In genomic region chr6:38351930-38352329, GRCm38 (mm10) we compare ENCODE assay signal across 14 mouse cellular contexts. TPM values are rescaled to one million over a fixed set of nuclear protein-coding genes. Genes with fewer than 3 reads are reported as not detected.
DNase-seq lines count a peak whose midpoint lies in the region; ATAC-seq and TF ChIP-seq lines count a peak whose summit lies in the region.
"Had no signal": no experiment of that assay in that cellular context is flagged by ENCODE, and none has a peak within 500 bp of the region (broad histone marks: within the 10 kb centered on the region; RNA-seq: fewer than 3 reads in every experiment).

No protein-coding gene starts in this region.

- H3K4me2 ChIP-seq in heart, embryonic 11.5 days, result peak overlapping the region; percentile 31; the same call in 1 of the 2 replicates
- H3K4me2 ChIP-seq in liver, embryonic 11.5 days, result peak overlapping the region; percentile 84
- no peak overlapping the region for H3K4me2 ChIP-seq in forebrain, embryonic 14.5 days (ENCODE audit: low read length)
- H3K4me2 ChIP-seq in forebrain, postnatal 0 days (ENCODE audit: low read depth), result no peak overlapping the region
- H3K4me2 ChIP-seq: limb, embryonic 12.5 days; midbrain, embryonic 15.5 days had no signal

- no peak for ATAC-seq in heart, embryonic 11.5 days (replicated peaks; ENCODE audit: insufficient number of reproducible peaks, low FRiP score, low TSS enrichment)
- no peak for ATAC-seq in liver, embryonic 11.5 days (replicated peaks; ENCODE audit: low FRiP score)
- no peak for ATAC-seq in forebrain, embryonic 14.5 days
- ATAC-seq in forebrain, postnatal 0 days, result no peak
- ATAC-seq: midbrain, embryonic 15.5 days had no signal

- WGBS in heart, embryonic 11.5 days (ENCODE audit: insufficient replicate concordance), result 61% methylated on average over 4 of the region's 4 CpGs
- 3% methylated on average over 4 of the region's 4 CpGs for WGBS in spleen, adult 2 months
- 42% methylated on average over 4 of the region's 4 CpGs for WGBS in liver, embryonic 11.5 days
- WGBS in forebrain, embryonic 14.5 days, result 51% methylated on average over 4 of the region's 4 CpGs
- WGBS in forebrain, postnatal 0 days, result 53% methylated on average over 4 of the region's 4 CpGs

- no peaks in the 10 kb centered on the region for H3K36me3 ChIP-seq in heart, embryonic 11.5 days (ENCODE audit: control insufficient read depth, insufficient read depth, low read length)
- no peaks in the 10 kb centered on the region; the same call in none of the 2 replicates for H3K36me3 ChIP-seq in spleen, adult 2 months (ENCODE audit: control insufficient read depth, insufficient read depth, low read length)
- H3K36me3 ChIP-seq in liver, embryonic 11.5 days (ENCODE audit: control insufficient read depth, insufficient read depth, low read length), result peaks cover 4% of the 10 kb centered on the region; the same call in 1 of the 2 replicates
- 0 out of 2 replicates have a peak, but pooled peaks cover 2% of the 10 kb centered on the region for H3K36me3 ChIP-seq in splenic B cell, adult 2 months (ENCODE audit: control insufficient read depth, insufficient read depth, low read length, poor library complexity, severe bottlenecking)
- H3K36me3 ChIP-seq in forebrain, embryonic 14.5 days (ENCODE audit: control insufficient read depth, insufficient read depth, low read length), result no peaks in the 10 kb centered on the region
- H3K36me3 ChIP-seq in forebrain, postnatal 0 days (ENCODE audit: insufficient read depth), result no peaks in the 10 kb centered on the region
- H3K36me3 ChIP-seq: forebrain, embryonic 10.5 days; limb, embryonic 12.5 days; midbrain, embryonic 15.5 days had no signal

- peaks cover 18% of the 10 kb centered on the region for H3K27me3 ChIP-seq in heart, embryonic 11.5 days (ENCODE audit: control insufficient read depth, insufficient read depth, low read length)
- H3K27me3 ChIP-seq in spleen, adult 2 months (ENCODE audit: control insufficient read depth, insufficient read depth, low read length), result no peaks in the 10 kb centered on the region
- H3K27me3 ChIP-seq in liver, embryonic 11.5 days (replicated peaks; ENCODE audit: control insufficient read depth, insufficient read depth, low read length), result 0 out of 2 replicates have a peak, but pooled peaks cover 3% of the 10 kb centered on the region
- H3K27me3 ChIP-seq in splenic B cell, adult 2 months (ENCODE audit: control insufficient read depth, insufficient read depth, low read length, poor library complexity, severe bottlenecking), result no peaks in the 10 kb centered on the region
- H3K27me3 ChIP-seq in forebrain, embryonic 14.5 days (replicated peaks; ENCODE audit: control insufficient read depth, insufficient read depth, low read length), result peaks cover 55% of the 10 kb centered on the region
- H3K27me3 ChIP-seq in forebrain, postnatal 0 days (ENCODE audit: insufficient read depth, low read length), result peaks cover 58% of the 10 kb centered on the region

- no peak for TF ChIP-seq POLR2A in spleen, adult 2 months (IDR thresholded peaks at IDR 0.05; ENCODE audit: low read depth, low read length)

- H3K4me3 ChIP-seq in heart, embryonic 11.5 days (ENCODE audit: low read depth, low read length), result peak overlapping the region; percentile 10; the same call in 1 of the 2 replicates
- peak overlapping the region; percentile 88 for H3K4me3 ChIP-seq in spleen, adult 2 months (ENCODE audit: extremely low read depth, insufficient read depth, insufficient read length)
- H3K4me3 ChIP-seq in liver, embryonic 11.5 days (ENCODE audit: low read depth, low read length), result peak overlapping the region; percentile 81
- no peak overlapping the region for H3K4me3 ChIP-seq in forebrain, embryonic 14.5 days (ENCODE audit: low read depth, low read length)
- no peak overlapping the region for H3K4me3 ChIP-seq in forebrain, postnatal 0 days (ENCODE audit: low read depth, low read length)
- H3K4me3 ChIP-seq: layer of hippocampus, adult 2 months; midbrain, embryonic 15.5 days had no signal

- no peak for TF ChIP-seq CTCF in spleen, adult 2 months (IDR thresholded peaks at IDR 0.05; ENCODE audit: extremely low read depth, insufficient read depth, insufficient read length, insufficient replicate concordance)
- no peak for TF ChIP-seq CTCF in forebrain, postnatal 0 days (IDR thresholded peaks at IDR 0.05; ENCODE audit: low read depth)

- no peak overlapping the region for H3K27ac ChIP-seq in heart, embryonic 11.5 days (ENCODE audit: low read depth, low read length)
- peak overlapping the region; percentile 31; the same call in 1 of the 2 replicates for H3K27ac ChIP-seq in spleen, adult 2 months (ENCODE audit: insufficient read depth, low read length)
- no peak overlapping the region for H3K27ac ChIP-seq in liver, embryonic 11.5 days (ENCODE audit: low read depth, low read length)
- no peak overlapping the region for H3K27ac ChIP-seq in forebrain, embryonic 14.5 days (ENCODE audit: low read depth, low read length)
- no peak overlapping the region for H3K27ac ChIP-seq in forebrain, postnatal 0 days (ENCODE audit: low read depth, low read length)
- H3K27ac ChIP-seq: forebrain, embryonic 10.5 days; layer of hippocampus, adult 2 months; limb, embryonic 12.5 days; midbrain, embryonic 15.5 days had no signal

- H3K9me3 ChIP-seq in heart, embryonic 11.5 days (replicated peaks; ENCODE audit: control insufficient read depth, low read length), result no peaks in the 10 kb centered on the region
- H3K9me3 ChIP-seq in liver, embryonic 11.5 days (ENCODE audit: control insufficient read depth, low read length), result no peaks in the 10 kb centered on the region
- no peaks in the 10 kb centered on the region for H3K9me3 ChIP-seq in forebrain, embryonic 14.5 days (replicated peaks; ENCODE audit: control insufficient read depth, low read length)
- no peaks in the 10 kb centered on the region for H3K9me3 ChIP-seq in forebrain, postnatal 0 days (ENCODE audit: low read length)
- H3K9me3 ChIP-seq: forebrain, embryonic 10.5 days; limb, embryonic 12.5 days; midbrain, embryonic 15.5 days had no signal

- peaks cover 7% of the 10 kb centered on the region; the same call in 1 of the 2 replicates for H3K4me1 ChIP-seq in heart, embryonic 11.5 days (ENCODE audit: control insufficient read depth, insufficient read depth, low read length)
- H3K4me1 ChIP-seq in spleen, adult 2 months (ENCODE audit: control insufficient read depth, insufficient read depth, insufficient read length), result peaks cover 18% of the 10 kb centered on the region
- H3K4me1 ChIP-seq in liver, embryonic 11.5 days (replicated peaks; ENCODE audit: control insufficient read depth, insufficient read depth, low read length), result peaks cover 30% of the 10 kb centered on the region
- peaks cover 4% of the 10 kb centered on the region; the same call in 1 of the 2 replicates for H3K4me1 ChIP-seq in forebrain, embryonic 14.5 days (ENCODE audit: control insufficient read depth, insufficient read depth, low read length)
- no peaks in the 10 kb centered on the region for H3K4me1 ChIP-seq in forebrain, postnatal 0 days (ENCODE audit: insufficient read depth)

- intact Hi-C loops in heart, postnatal 25 days (cut with DNase I), result loop anchor here (5.0 kb wide), 1 partner anchor 80 kb away; the partner anchor contains the start of gene Ubn2

- DNase-seq in heart, postnatal 25 days (ENCODE audit: low spot score), result no peak
- no peak for DNase-seq in spleen, adult 2 months (ENCODE audit: low read depth in 1 of 2, low spot score in 2 of 2)
- no peak for DNase-seq in spleen, postnatal 4 days (ENCODE audit: low spot score in 2 of 2)
- no peak for DNase-seq in liver, embryonic 11.5 days (ENCODE audit: low spot score)
- peak; percentile 45 for DNase-seq in splenic B cell, adult 2 months (ENCODE audit: low read depth, low spot score)
- DNase-seq in forebrain, embryonic 14.5 days (ENCODE audit: low spot score), result no peak
- no peak for DNase-seq in forebrain, postnatal 0 days
- DNase-seq: cerebellum, adult 11 months; gastrocnemius, postnatal 25 days had no signal

- H3K9ac ChIP-seq in heart, embryonic 11.5 days (ENCODE audit: low read depth, low read length), result no peak overlapping the region
- H3K9ac ChIP-seq in liver, embryonic 11.5 days (ENCODE audit: low read depth, low read length), result peak overlapping the region; percentile 7; the same call in 1 of the 2 replicates
- H3K9ac ChIP-seq in forebrain, embryonic 14.5 days (ENCODE audit: low read length), result no peak overlapping the region
- no peak overlapping the region for H3K9ac ChIP-seq in forebrain, postnatal 0 days
- H3K9ac ChIP-seq: limb, embryonic 12.5 days; midbrain, embryonic 15.5 days had no signal

RNA-seq across cellular contexts. Expression of gene Zc3hav1, which starts 2.5 kb away (rescaled TPM):
- 8.0 and 11.3 TPM in 2 replicates for polyA plus RNA-seq in heart, embryonic 11.5 days (2014; fragmentation: Nextera tagmentation; extraction: Ambion mirVana)
- 10 to 100 TPM; 12.6 to 15.3 TPM for total RNA-seq in heart, postnatal 25 days (2021)
- 40.7 and 46.4 TPM in 2 replicates for polyA plus RNA-seq in spleen, adult 2 months (2012; rRNA removed)
- polyA plus RNA-seq in liver, embryonic 11.5 days (2014; fragmentation: Nextera tagmentation; extraction: Ambion mirVana), result 28.4 and 31.3 TPM in 2 replicates
- polyA plus RNA-seq in forebrain, embryonic 14.5 days (2014; fragmentation: Nextera tagmentation; extraction: Ambion mirVana), result 0.71 and 1.1 TPM in 2 replicates
- 2.2 and 5.7 TPM in 2 replicates for total RNA-seq in forebrain, postnatal 0 days (2014; rRNA removed)
- 1.6 and 2.0 TPM in 2 replicates for polyA plus RNA-seq in forebrain, postnatal 0 days (2015; fragmentation: Nextera tagmentation; extraction: Ambion mirVana)

RNA-seq across cellular contexts. Expression of gene Ttc26, which starts 29.3 kb away (rescaled TPM):
- 3.3 and 3.6 TPM in 2 replicates for polyA plus RNA-seq in heart, embryonic 11.5 days (2014; fragmentation: Nextera tagmentation; extraction: Ambion mirVana)
- 1 to 10 TPM; 2.2 to 2.5 TPM for total RNA-seq in heart, postnatal 25 days (2021)
- 0.12 and 0.22 TPM in 2 replicates for polyA plus RNA-seq in spleen, adult 2 months (2012; rRNA removed)
- polyA plus RNA-seq in liver, embryonic 11.5 days (2014; fragmentation: Nextera tagmentation; extraction: Ambion mirVana), result 3.3 and 3.8 TPM in 2 replicates
- 5.4 and 6.9 TPM in 2 replicates for polyA plus RNA-seq in forebrain, embryonic 14.5 days (2014; fragmentation: Nextera tagmentation; extraction: Ambion mirVana)
- total RNA-seq in forebrain, postnatal 0 days (2014; rRNA removed), result 9.1 and 10.1 TPM in 2 replicates
- polyA plus RNA-seq in forebrain, postnatal 0 days (2015; fragmentation: Nextera tagmentation; extraction: Ambion mirVana), result 2.2 and 4.0 TPM in 2 replicates

RNA-seq across cellular contexts. Expression of gene Zc3hav1l, which starts 52.9 kb away (rescaled TPM):
- 10.4 and 11.6 TPM in 2 replicates for polyA plus RNA-seq in heart, embryonic 11.5 days (2014; fragmentation: Nextera tagmentation; extraction: Ambion mirVana)
- 1 to 10 TPM; 1.6 to 2.4 TPM for total RNA-seq in heart, postnatal 25 days (2021)
- 1.4 and 1.5 TPM in 2 replicates for polyA plus RNA-seq in spleen, adult 2 months (2012; rRNA removed)
- 8.3 and 8.9 TPM in 2 replicates for polyA plus RNA-seq in liver, embryonic 11.5 days (2014; fragmentation: Nextera tagmentation; extraction: Ambion mirVana)
- 5.3 and 6.1 TPM in 2 replicates for polyA plus RNA-seq in forebrain, embryonic 14.5 days (2014; fragmentation: Nextera tagmentation; extraction: Ambion mirVana)
- 5.3 and 8.4 TPM in 2 replicates for total RNA-seq in forebrain, postnatal 0 days (2014; rRNA removed)
- 2.4 and 2.9 TPM in 2 replicates for polyA plus RNA-seq in forebrain, postnatal 0 days (2015; fragmentation: Nextera tagmentation; extraction: Ambion mirVana)

Comparison
In these comparisons a context has a peak if more than half of its experiments do, and no peak if none do; other contexts are left out.
1. H3K4me2 ChIP-seq: peak in heart, embryonic 11.5 days (single experiment) and liver, embryonic 11.5 days (single experiment); none in forebrain, embryonic 14.5 days (single experiment) and forebrain, postnatal 0 days (single experiment).
2. H3K4me3 ChIP-seq: peak in heart, embryonic 11.5 days (single experiment), spleen, adult 2 months (single experiment) and liver, embryonic 11.5 days (single experiment); none in forebrain, embryonic 14.5 days (single experiment) and forebrain, postnatal 0 days (single experiment).